Mouse (Mus musculus): Measurements from ENCODE around the gene Gm7534. TPM values are rescaled to one million over a fixed set of nuclear protein-coding genes. Genes with fewer than 3 reads are reported as not detected.

The Gm7534 gene
- total RNA-seq, 2 experiments from 2014 or later: not detected

Other genes starting within 250 kb of the Gm7534 start
- gene Hmgn2, start 234.4 kb downstream of the Gm7534 start, total RNA-seq (2021): 100 to 1,000 TPM; 225 to 257 TPM
- gene Dhdds, start 202.1 kb downstream of the Gm7534 start, total RNA-seq (2021): 10 to 100 TPM; 16.7 to 17.5 TPM
- 1 to 10 TPM; 1.7 to 2.8 TPM for gene Lin28a, start 184.2 kb downstream of the Gm7534 start, total RNA-seq (2021)
- not detected for gene Zfp683, start 149.2 kb downstream of the Gm7534 start, total RNA-seq (2021)
- not detected for gene Crybg2, start 142.2 kb downstream of the Gm7534 start, total RNA-seq (2021)
- gene Cd52, start 107.9 kb downstream of the Gm7534 start, total RNA-seq (2021): 1 to 10 TPM in 1 of 2 experiments, under 1 TPM in 1; 0.70 to 2.1 TPM
- 1 to 10 TPM in 1 of 2 experiments, under 1 TPM in 1; 0.73 to 1.7 TPM for gene Ubxn11, start 100.4 kb downstream of the Gm7534 start, total RNA-seq (2021)
- 10 to 100 TPM; 44.9 to 59.6 TPM for gene Sh3bgrl3, start 74.2 kb downstream of the Gm7534 start, total RNA-seq (2021)
- 10 to 100 TPM; 50.5 to 55.0 TPM for gene Cep85, start 15.9 kb downstream of the Gm7534 start, total RNA-seq (2021)
- 1 to 10 TPM in 1 of 2 experiments, not detected in 1; 1.1 TPM for gene Catsper4, start 24.4 kb upstream of the Gm7534 start, total RNA-seq (2021)
- gene Cnksr1, start 35.4 kb upstream of the Gm7534 start, total RNA-seq (2021): 1 to 10 TPM; 3.3 to 5.2 TPM
- not detected for gene E130218I03Rik, start 40.7 kb upstream of the Gm7534 start, total RNA-seq (2021)
- gene Zfp593, start 42.6 kb upstream of the Gm7534 start, total RNA-seq (2021): 1 to 10 TPM; 3.4 to 4.3 TPM
- not detected for gene Gm30191, start 43.9 kb upstream of the Gm7534 start, total RNA-seq (2021)
- 1 to 10 TPM; 5.1 to 6.0 TPM for gene Grrp1, start 51.1 kb upstream of the Gm7534 start, total RNA-seq (2021)
- gene Pdik1l, start 84.9 kb upstream of the Gm7534 start, total RNA-seq (2021): 1 to 10 TPM; 5.8 to 8.4 TPM
- 100 to 1,000 TPM in 1 of 2 experiments, 10 to 100 TPM in 1; 78.5 to 107 TPM for gene Trim63, start 112.1 kb upstream of the Gm7534 start, total RNA-seq (2021)
- gene Slc30a2, start 140.2 kb upstream of the Gm7534 start, total RNA-seq (2021): under 1 TPM; 0.29 to 0.66 TPM
- gene Extl1, start 180.8 kb upstream of the Gm7534 start, total RNA-seq (2021): 10 to 100 TPM; 24.7 to 27.4 TPM
- 1 to 10 TPM; 2.4 to 2.9 TPM for gene Pafah2, start 193.3 kb upstream of the Gm7534 start, total RNA-seq (2021)